Mouse (Mus musculus): ENCODE results near the gene Shank2. TPM values are rescaled to one million over a fixed set of nuclear protein-coding genes. Genes with fewer than 3 reads are reported as not detected.

The Shank2 gene
- polyA plus RNA-seq, 1 experiment from 2014 or later, result 1.7 TPM

DNA sequence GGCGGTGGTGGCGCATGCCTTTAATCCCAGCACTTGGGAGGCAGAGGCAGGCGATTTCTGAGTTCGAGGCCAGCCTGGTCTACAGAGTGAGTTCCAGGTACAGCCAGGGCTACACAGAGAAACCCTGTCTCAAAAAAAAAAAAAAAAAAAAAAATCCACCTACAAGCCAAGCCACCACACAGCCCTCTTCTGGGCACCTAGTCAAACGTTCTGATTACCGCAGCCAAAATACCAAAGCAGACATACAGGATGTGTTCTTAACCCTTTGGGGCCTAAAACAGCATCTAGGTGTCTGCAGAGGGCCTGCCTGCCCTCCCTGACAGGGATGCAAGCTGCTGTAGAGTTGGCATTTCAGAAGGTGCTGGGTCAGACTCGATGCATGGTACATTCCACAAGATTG lies 460.8 kb downstream of the Shank2 start:
- Histone ChIP-seq H3K9me3 (ENCODE audit: control insufficient read depth, low read length) (no peaks in the 10 kb centered on the region), H3K4me1 (replicated peaks; ENCODE audit: control insufficient read depth, insufficient read depth, low read length) (no peaks in the 10 kb centered on the region), H3K4me3 (ENCODE audit: low read depth, low read length) (no peak overlapping the region), H3K27me3 (replicated peaks; ENCODE audit: control insufficient read depth, insufficient read depth, low read length) (no peaks in the 10 kb centered on the region), H3K36me3 (ENCODE audit: control insufficient read depth, insufficient read depth, low read length) (peaks cover 85% of the 10 kb centered on the region), H3K4me2 (ENCODE audit: low read length) (no peak overlapping the region), H3K27ac (ENCODE audit: low read depth) (no peak overlapping the region), H3K9ac (ENCODE audit: low read length) (no peak overlapping the region)
- ATAC-seq (replicated peaks; ENCODE audit: low FRiP score, low TSS enrichment, low read depth), result no peak
- 85% methylated on average over 7 of the region's 7 CpGs for WGBS
- no peak for DNase-seq (ENCODE audit: low spot score)

DNA sequence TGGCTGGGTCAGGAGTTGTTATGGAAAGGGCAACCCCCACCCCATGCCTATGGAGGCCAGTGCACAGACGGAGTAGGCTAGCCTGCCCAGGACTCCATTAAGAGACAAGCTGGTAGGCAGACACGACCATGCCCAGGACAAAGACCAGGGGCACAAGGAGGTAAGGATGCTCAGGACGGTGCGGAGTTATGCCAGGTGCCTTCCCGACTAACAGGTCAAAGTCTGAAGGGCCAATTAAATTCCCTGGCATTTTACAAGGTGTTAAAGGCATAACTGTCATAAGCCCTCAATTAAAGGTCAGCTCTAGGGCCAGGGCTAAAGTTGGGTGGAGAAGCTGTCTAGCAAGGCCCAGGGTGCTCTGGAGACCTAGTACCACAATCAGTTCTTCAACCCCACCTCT lies 467.0 kb downstream of the Shank2 start:
- Histone ChIP-seq H3K36me3 (ENCODE audit: control insufficient read depth, insufficient read depth, low read length) (peaks cover 25% of the 10 kb centered on the region), H3K9ac (ENCODE audit: low read length) (no peak overlapping the region), H3K27ac (ENCODE audit: low read depth) (no peak overlapping the region), H3K4me2 (ENCODE audit: low read length) (peak overlapping the region; percentile 78; the same call in 1 of the 2 replicates), H3K4me1 (replicated peaks; ENCODE audit: control insufficient read depth, insufficient read depth, low read length) (peaks cover 5% of the 10 kb centered on the region; the same call in 1 of the 2 replicates), H3K27me3 (replicated peaks; ENCODE audit: control insufficient read depth, insufficient read depth, low read length) (no peaks in the 10 kb centered on the region), H3K9me3 (ENCODE audit: control insufficient read depth, low read length) (no peaks in the 10 kb centered on the region), H3K4me3 (ENCODE audit: low read depth, low read length) (no peak overlapping the region)
- ATAC-seq (replicated peaks; ENCODE audit: low FRiP score, low TSS enrichment, low read depth), result no peak
- DNase-seq (ENCODE audit: low spot score), result no peak
- 76% methylated on average over 5 of the region's 5 CpGs for WGBS

DNA sequence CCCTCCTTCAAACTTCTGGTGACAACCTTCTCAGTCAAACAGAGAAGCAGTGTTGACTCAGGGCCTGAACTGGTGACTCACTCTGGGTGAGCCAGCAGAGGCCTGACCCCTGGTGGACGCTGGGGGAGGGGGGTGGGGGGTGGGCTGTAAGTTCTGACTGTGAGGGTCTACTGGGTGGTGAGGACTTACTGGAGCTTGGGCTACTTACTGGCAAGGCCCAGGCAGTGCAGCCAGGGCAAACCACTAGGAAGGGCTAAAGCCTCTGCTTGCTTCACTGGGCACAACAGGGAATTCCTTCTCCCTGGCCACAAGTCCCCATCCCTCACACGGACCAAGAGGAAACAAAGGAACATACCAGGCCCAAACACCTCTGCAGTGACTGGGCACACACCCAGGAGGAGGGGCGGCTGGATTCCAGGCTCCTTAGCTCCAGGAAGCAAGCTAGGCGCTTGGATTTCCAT lies 467.5 kb downstream of the Shank2 start:
- Histone ChIP-seq H3K4me2 (ENCODE audit: low read length) (peak overlapping the region; percentile 78), H3K36me3 (ENCODE audit: control insufficient read depth, insufficient read depth, low read length) (peaks cover 20% of the 10 kb centered on the region), H3K27ac (ENCODE audit: low read depth) (peak overlapping the region; percentile 60), H3K4me1 (replicated peaks; ENCODE audit: control insufficient read depth, insufficient read depth, low read length) (peaks cover 5% of the 10 kb centered on the region; the same call in 1 of the 2 replicates), H3K4me3 (ENCODE audit: low read depth, low read length) (peak overlapping the region; percentile 76), H3K9ac (ENCODE audit: low read length) (peak overlapping the region; percentile 83; the same call in 1 of the 2 replicates), H3K9me3 (ENCODE audit: control insufficient read depth, low read length) (no peaks in the 10 kb centered on the region), H3K27me3 (replicated peaks; ENCODE audit: control insufficient read depth, insufficient read depth, low read length) (no peaks in the 10 kb centered on the region)
- WGBS, result 14% methylated on average over 4 of the region's 4 CpGs
- ATAC-seq (replicated peaks; ENCODE audit: low FRiP score, low TSS enrichment, low read depth), result no peak
- peak; percentile 61 for DNase-seq (ENCODE audit: low spot score)

DNA sequence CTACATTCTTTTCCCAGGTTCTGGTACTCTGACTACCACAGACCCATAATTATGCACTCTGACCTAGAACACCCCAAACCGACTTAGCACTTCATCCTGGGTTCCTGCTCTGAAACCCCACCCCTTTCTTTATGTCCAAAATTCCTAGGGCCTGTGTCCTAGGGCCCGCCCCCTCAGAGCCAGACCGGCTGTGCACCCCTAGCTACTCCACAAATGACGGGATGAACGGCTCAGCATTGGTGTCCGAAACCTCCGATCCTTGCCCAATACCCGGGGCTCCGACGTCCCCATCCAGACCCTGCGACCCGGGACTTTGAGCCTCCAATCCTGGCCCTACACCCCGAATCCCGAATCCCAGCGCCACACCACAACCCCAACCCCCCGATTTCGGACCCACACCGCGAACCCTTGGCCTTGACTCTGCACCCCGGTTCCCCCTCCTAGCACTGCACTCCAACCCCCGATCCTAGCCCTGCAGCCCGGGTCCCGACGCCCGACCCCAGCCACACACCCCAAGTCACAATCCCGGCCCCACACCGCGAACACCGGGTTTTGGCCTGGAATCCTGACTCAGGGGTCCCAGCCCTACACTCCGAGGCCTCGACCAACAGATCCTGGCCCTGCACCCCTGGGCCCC lies 468.3 kb downstream of the Shank2 start:
- Histone ChIP-seq H3K9ac (ENCODE audit: low read length) (peak overlapping the region; percentile 83), H3K27me3 (replicated peaks; ENCODE audit: control insufficient read depth, insufficient read depth, low read length) (no peaks in the 10 kb centered on the region), H3K4me1 (replicated peaks; ENCODE audit: control insufficient read depth, insufficient read depth, low read length) (peaks cover 5% of the 10 kb centered on the region; the same call in 1 of the 2 replicates), H3K9me3 (ENCODE audit: control insufficient read depth, low read length) (no peaks in the 10 kb centered on the region), H3K4me2 (ENCODE audit: low read length) (peak overlapping the region; percentile 78), H3K27ac (ENCODE audit: low read depth) (peak overlapping the region; percentile 60), H3K4me3 (ENCODE audit: low read depth, low read length) (peak overlapping the region; percentile 76), H3K36me3 (ENCODE audit: control insufficient read depth, insufficient read depth, low read length) (peaks cover 12% of the 10 kb centered on the region)
- WGBS, result 2% methylated on average over 31 of the region's 31 CpGs
- ATAC-seq (replicated peaks; ENCODE audit: low FRiP score, low TSS enrichment, low read depth) (peak; percentile 37; the same call in 1 of the 2 replicates), DNase-seq (ENCODE audit: low spot score) (peak; percentile 58)

DNA sequence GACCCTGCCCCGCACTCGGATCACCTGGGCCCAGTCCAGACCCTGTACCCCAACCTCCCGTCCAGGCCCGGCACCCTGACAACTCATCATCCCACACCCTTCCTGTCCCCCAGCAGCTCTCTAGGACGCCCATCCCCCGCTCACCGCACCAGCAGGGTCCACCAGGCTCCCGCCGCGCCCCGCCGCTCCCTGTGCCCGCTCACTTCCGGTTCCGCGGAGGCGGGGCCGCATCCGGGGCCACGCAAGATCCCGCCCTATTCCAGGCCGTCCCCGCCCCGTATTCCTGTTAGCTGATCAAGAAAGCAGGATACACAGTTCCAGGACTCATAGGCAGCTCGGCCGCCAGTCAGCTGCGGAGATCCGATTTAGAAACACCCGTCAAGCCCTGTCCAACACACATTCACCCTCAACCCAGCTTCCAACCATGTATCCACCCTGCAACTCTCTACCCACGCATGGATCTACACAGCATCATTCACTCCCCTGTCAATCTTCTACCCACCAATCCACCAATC lies 468.9 kb downstream of the Shank2 start, which contains the start of gene Cttn:
Cttn (minus strand) TSS at position 465 of the 515 bp plus-strand sequence.
- under 1% methylated on average over 30 of the region's 30 CpGs for WGBS
- Histone ChIP-seq H3K4me2 (ENCODE audit: low read length) (peak within 1 kb of the TSS; percentile 78), H3K36me3 (ENCODE audit: control insufficient read depth, insufficient read depth, low read length) (peaks cover 6% of the 10 kb centered on the region), H3K9me3 (ENCODE audit: control insufficient read depth, low read length) (no peaks in the 10 kb centered on the region), H3K9ac (ENCODE audit: low read length) (peak within 1 kb of the TSS; percentile 83), H3K4me1 (replicated peaks; ENCODE audit: control insufficient read depth, insufficient read depth, low read length) (peaks cover 5% of the 10 kb centered on the region; the same call in 1 of the 2 replicates), H3K27ac (ENCODE audit: low read depth) (peak within 1 kb of the TSS; percentile 60), H3K27me3 (replicated peaks; ENCODE audit: control insufficient read depth, insufficient read depth, low read length) (no peaks in the 10 kb centered on the region), H3K4me3 (ENCODE audit: low read depth, low read length) (peak within 1 kb of the TSS; percentile 76)
- ATAC-seq (replicated peaks; ENCODE audit: low FRiP score, low TSS enrichment, low read depth) (peak; percentile 93), DNase-seq (ENCODE audit: low spot score) (peak; percentile 92)

DNA sequence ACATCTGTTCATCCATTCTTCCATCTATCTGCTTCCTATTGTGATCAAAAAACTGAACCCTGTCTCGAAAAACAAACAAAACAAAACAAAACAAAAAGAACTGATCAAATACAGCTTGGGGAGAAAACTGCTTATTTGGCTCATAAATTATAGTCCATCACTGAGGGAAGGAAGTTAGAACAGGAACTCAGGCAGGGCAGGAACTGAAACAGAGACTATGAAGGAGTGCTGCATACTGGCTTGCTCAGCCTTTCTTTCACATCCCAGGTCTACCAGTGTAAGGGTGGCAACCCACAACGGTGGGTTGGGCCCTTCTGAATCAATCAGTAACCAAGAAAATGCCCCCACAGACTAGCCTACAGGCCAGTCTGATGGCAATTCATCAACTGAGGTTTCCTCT lies 469.4 kb downstream of the Shank2 start:
- DNase-seq (ENCODE audit: low spot score) (no peak), ATAC-seq (replicated peaks; ENCODE audit: low FRiP score, low TSS enrichment, low read depth) (no peak)
- H3K9me3 ChIP-seq (ENCODE audit: control insufficient read depth, low read length), result no peaks in the 10 kb centered on the region
- 87% methylated on average over 2 of the region's 2 CpGs for WGBS
- peak overlapping the region; percentile 78 for H3K4me2 ChIP-seq (ENCODE audit: low read length)
- H3K4me1 ChIP-seq (replicated peaks; ENCODE audit: control insufficient read depth, insufficient read depth, low read length), result peaks cover 5% of the 10 kb centered on the region; the same call in 1 of the 2 replicates
- peak overlapping the region; percentile 5; the same call in 1 of the 2 replicates for H3K27ac ChIP-seq (ENCODE audit: low read depth)
- peaks cover 2% of the 10 kb centered on the region for H3K36me3 ChIP-seq (ENCODE audit: control insufficient read depth, insufficient read depth, low read length)
- peak overlapping the region; percentile 76 for H3K4me3 ChIP-seq (ENCODE audit: low read depth, low read length)
- H3K9ac ChIP-seq (ENCODE audit: low read length), result peak overlapping the region; percentile 83
- H3K27me3 ChIP-seq (replicated peaks; ENCODE audit: control insufficient read depth, insufficient read depth, low read length), result no peaks in the 10 kb centered on the region

DNA sequence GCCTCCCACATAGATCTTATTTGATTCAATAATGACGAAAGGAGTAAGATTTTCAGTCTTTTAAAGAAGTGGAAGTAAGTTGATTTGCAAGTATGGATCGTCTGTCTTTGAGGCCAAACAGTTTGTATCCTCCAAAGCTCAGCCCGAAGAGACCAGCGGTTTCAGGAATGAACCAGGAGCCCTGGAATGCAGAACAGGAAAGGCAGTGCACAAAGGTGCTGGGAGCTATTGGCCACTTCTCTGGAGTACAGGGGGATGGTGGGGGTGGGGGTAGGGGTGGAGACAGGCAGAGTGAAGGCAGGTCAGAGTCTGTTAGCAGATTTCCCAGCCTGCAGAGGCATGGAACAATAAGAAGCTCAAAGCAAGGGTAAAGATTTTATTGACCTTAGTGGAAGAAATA lies 471.8 kb downstream of the Shank2 start:
- DNase-seq (ENCODE audit: low spot score) (no peak), ATAC-seq (replicated peaks; ENCODE audit: low FRiP score, low TSS enrichment, low read depth) (no peak)
- WGBS, result 60% methylated on average over 4 of the region's 4 CpGs
- Histone ChIP-seq H3K27me3 (replicated peaks; ENCODE audit: control insufficient read depth, insufficient read depth, low read length) (no peaks in the 10 kb centered on the region), H3K9ac (ENCODE audit: low read length) (no peak overlapping the region), H3K4me3 (ENCODE audit: low read depth, low read length) (no peak overlapping the region), H3K4me2 (ENCODE audit: low read length) (no peak overlapping the region), H3K36me3 (ENCODE audit: control insufficient read depth, insufficient read depth, low read length) (peaks cover 19% of the 10 kb centered on the region), H3K27ac (ENCODE audit: low read depth) (no peak overlapping the region), H3K9me3 (ENCODE audit: control insufficient read depth, low read length) (no peaks in the 10 kb centered on the region), H3K4me1 (replicated peaks; ENCODE audit: control insufficient read depth, insufficient read depth, low read length) (peaks cover 5% of the 10 kb centered on the region; the same call in 1 of the 2 replicates)

All from intestine, embryonic 14.5 days (tissue).